Comparison of ENCODE assay signal across 11 mouse cellular contexts in the genomic region with DNA sequence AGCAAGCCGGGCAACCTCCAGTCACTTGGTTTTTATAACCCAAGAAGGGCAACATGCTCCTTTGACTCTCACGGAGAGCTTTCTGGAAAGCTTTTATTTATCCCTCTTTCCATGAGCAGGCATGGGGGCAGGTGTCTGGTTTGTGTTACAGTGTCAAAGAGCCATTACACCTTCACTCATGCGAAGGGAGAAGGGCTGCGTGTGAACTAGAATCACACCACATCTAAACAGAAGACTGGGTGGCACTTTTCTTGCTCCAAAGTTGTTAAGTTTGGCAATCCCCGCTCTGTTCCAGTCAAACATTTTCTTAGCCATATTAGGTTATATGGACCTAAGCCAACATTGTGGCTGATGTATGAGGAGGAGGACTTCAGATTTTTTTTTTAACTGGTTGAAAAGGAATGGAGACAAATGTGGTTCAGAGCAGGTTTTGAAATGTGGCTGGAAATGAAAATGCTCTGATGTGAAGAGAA. TPM values are rescaled to one million over a fixed set of nuclear protein-coding genes. Genes with fewer than 3 reads are reported as not detected.
DNase-seq lines count a peak whose midpoint lies in the region; ATAC-seq and TF ChIP-seq lines count a peak whose summit lies in the region.
"Had no signal": no experiment of that assay in that cellular context is flagged by ENCODE, and none has a peak within 500 bp of the region (broad histone marks: within the 10 kb centered on the region; RNA-seq: fewer than 3 reads in every experiment).

No protein-coding gene starts in this region.

- H3K27me3 ChIP-seq in heart, embryonic 12.5 days (replicated peaks) = no peaks in the 10 kb centered on the region
- H3K27me3 ChIP-seq in heart, embryonic 10.5 days (ENCODE audit: insufficient read depth, poor library complexity, severe bottlenecking) = no peaks in the 10 kb centered on the region
- H3K27me3 ChIP-seq in lung, embryonic 15.5 days = no peaks in the 10 kb centered on the region
- H3K27me3 ChIP-seq in heart, embryonic 16.5 days (ENCODE audit: control insufficient read depth, insufficient read depth, low read length) = no peaks in the 10 kb centered on the region
- H3K27me3 ChIP-seq in stomach, postnatal 0 days (ENCODE audit: control insufficient read depth, insufficient read depth, low read length) = no peaks in the 10 kb centered on the region

- H3K9ac ChIP-seq in heart, embryonic 12.5 days = no peak overlapping the region
- no peak overlapping the region for H3K9ac ChIP-seq in lung, embryonic 15.5 days
- no peak overlapping the region for H3K9ac ChIP-seq in heart, embryonic 16.5 days (ENCODE audit: low read length)
- no peak overlapping the region for H3K9ac ChIP-seq in stomach, postnatal 0 days (ENCODE audit: low read length)
- H3K9ac ChIP-seq: forebrain, postnatal 0 days had no signal

- no peaks in the 10 kb centered on the region for H3K9me3 ChIP-seq in heart, embryonic 12.5 days (replicated peaks)
- H3K9me3 ChIP-seq in heart, embryonic 10.5 days = no peaks in the 10 kb centered on the region
- no peaks in the 10 kb centered on the region for H3K9me3 ChIP-seq in lung, embryonic 15.5 days
- H3K9me3 ChIP-seq in heart, embryonic 16.5 days (replicated peaks; ENCODE audit: control insufficient read depth, low read length) = no peaks in the 10 kb centered on the region
- no peaks in the 10 kb centered on the region for H3K9me3 ChIP-seq in stomach, postnatal 0 days (ENCODE audit: control insufficient read depth, low read length)

- TF ChIP-seq CTCF in stomach, postnatal 0 days (IDR thresholded peaks at IDR 0.05; ENCODE audit: low read depth) = no peak

- TF ChIP-seq EP300 in stomach, postnatal 0 days (optimal IDR thresholded peaks at IDR 0.05) = peak; percentile 71

- peaks cover 36% of the 10 kb centered on the region for H3K4me1 ChIP-seq in heart, embryonic 12.5 days (replicated peaks)
- peaks cover 34% of the 10 kb centered on the region for H3K4me1 ChIP-seq in heart, embryonic 10.5 days
- peaks cover 27% of the 10 kb centered on the region for H3K4me1 ChIP-seq in lung, embryonic 15.5 days
- H3K4me1 ChIP-seq in heart, embryonic 16.5 days (ENCODE audit: control insufficient read depth, insufficient read depth, low read length) = peaks cover 26% of the 10 kb centered on the region
- 0 out of 2 replicates have a peak, but pooled peaks cover 8% of the 10 kb centered on the region for H3K4me1 ChIP-seq in stomach, postnatal 0 days (replicated peaks; ENCODE audit: control insufficient read depth, insufficient read depth)

- no peak for ATAC-seq in heart, embryonic 12.5 days (ENCODE audit: insufficient number of reproducible peaks, low FRiP score)
- peak; percentile 57; the same call in 1 of the 2 replicates for ATAC-seq in lung, embryonic 15.5 days (ENCODE audit: borderline replicate concordance, extremely low read depth, low FRiP score, low TSS enrichment)
- ATAC-seq in heart, embryonic 16.5 days (replicated peaks; ENCODE audit: extremely low read depth, insufficient read depth, low FRiP score) = no peak
- ATAC-seq in stomach, postnatal 0 days (ENCODE audit: low FRiP score, low TSS enrichment) = peak; percentile 51; the same call in 1 of the 2 replicates
- ATAC-seq: forebrain, postnatal 0 days had no signal

- no peaks in the 10 kb centered on the region for H3K36me3 ChIP-seq in heart, embryonic 12.5 days
- H3K36me3 ChIP-seq in heart, embryonic 10.5 days = no peaks in the 10 kb centered on the region
- no peaks in the 10 kb centered on the region for H3K36me3 ChIP-seq in lung, embryonic 15.5 days
- no peaks in the 10 kb centered on the region for H3K36me3 ChIP-seq in heart, embryonic 16.5 days (ENCODE audit: control insufficient read depth, insufficient read depth)
- no peaks in the 10 kb centered on the region for H3K36me3 ChIP-seq in stomach, postnatal 0 days (ENCODE audit: control insufficient read depth, insufficient read depth, low read length)

- WGBS in heart, embryonic 12.5 days = 64% methylated on average over 5 of the region's 5 CpGs
- WGBS in heart, embryonic 10.5 days = 73% methylated on average over 5 of the region's 5 CpGs
- WGBS in lung, embryonic 15.5 days = 58% methylated on average over 5 of the region's 5 CpGs
- WGBS in heart, embryonic 16.5 days = 47% methylated on average over 5 of the region's 5 CpGs
- 59% methylated on average over 5 of the region's 5 CpGs for WGBS in stomach, postnatal 0 days

- H3K4me2 ChIP-seq in heart, embryonic 12.5 days = no peak overlapping the region
- no peak overlapping the region for H3K4me2 ChIP-seq in lung, embryonic 15.5 days
- no peak overlapping the region for H3K4me2 ChIP-seq in heart, embryonic 16.5 days (ENCODE audit: low read depth, low read length)
- no peak overlapping the region for H3K4me2 ChIP-seq in stomach, postnatal 0 days (replicated peaks; ENCODE audit: low read depth)

- H3K27ac ChIP-seq in heart, embryonic 12.5 days (ENCODE audit: poor library complexity, severe bottlenecking) = peak overlapping the region; percentile 26; the same call in 1 of the 2 replicates
- no peak overlapping the region for H3K27ac ChIP-seq in heart, embryonic 10.5 days
- H3K27ac ChIP-seq in lung, embryonic 15.5 days = peak overlapping the region; percentile 35; the same call in 1 of the 2 replicates
- H3K27ac ChIP-seq in heart, embryonic 16.5 days (ENCODE audit: low read length) = peak overlapping the region; percentile 61
- peak overlapping the region; percentile 65 for H3K27ac ChIP-seq in stomach, postnatal 0 days (replicated peaks)

- DNase-seq in heart, embryonic 10.5 days (ENCODE audit: low spot score) = no peak
- no peak for DNase-seq in lung, postnatal 4 days
- no peak for DNase-seq in stomach, postnatal 0 days (ENCODE audit: low spot score)
- no peak for DNase-seq in thymus, postnatal 36 days
- DNase-seq in MN1 (ENCODE audit: low spot score) = no peak
- DNase-seq: cerebellum, adult 8-10 months; forebrain, postnatal 0 days; kidney, postnatal 4 days had no signal

- no peak overlapping the region for H3K4me3 ChIP-seq in heart, embryonic 12.5 days
- no peak overlapping the region for H3K4me3 ChIP-seq in heart, embryonic 10.5 days
- no peak overlapping the region for H3K4me3 ChIP-seq in lung, embryonic 15.5 days
- H3K4me3 ChIP-seq in heart, embryonic 16.5 days (ENCODE audit: low read length) = no peak overlapping the region
- H3K4me3 ChIP-seq in stomach, postnatal 0 days (ENCODE audit: low read depth, low read length) = no peak overlapping the region

RNA-seq across cellular contexts. Expression of a gene that starts 43.8 kb away (rescaled TPM):
- 161 and 164 TPM in 2 replicates for polyA plus RNA-seq in heart, embryonic 12.5 days (2016; fragmentation: Nextera tagmentation; extraction: Ambion mirVana)
- polyA plus RNA-seq in heart, embryonic 10.5 days (2016; fragmentation: Nextera tagmentation; extraction: Ambion mirVana) = 123 and 189 TPM in 2 replicates
- 292 and 299 TPM in 2 replicates for polyA plus RNA-seq in lung, embryonic 15.5 days (2015; fragmentation: Nextera tagmentation; extraction: Ambion mirVana)
- polyA plus RNA-seq in heart, embryonic 16.5 days (2015; fragmentation: Nextera tagmentation; extraction: Ambion mirVana) = 122 and 138 TPM in 2 replicates
- 199 and 301 TPM in 2 replicates for polyA plus RNA-seq in stomach, postnatal 0 days (2015; fragmentation: Nextera tagmentation; extraction: Ambion mirVana)

Comparison
In these comparisons a context has a peak if more than half of its experiments do, and no peak if none do; other contexts are left out.
1. ATAC-seq: peak in lung, embryonic 15.5 days (single experiment) and stomach, postnatal 0 days (single experiment); none in heart, embryonic 12.5 days (single experiment) and heart, embryonic 16.5 days (single experiment).